Mouse (Mus musculus) forelimb bud, embryonic 11.5 days (tissue): ENCODE measurements at regions not wholly inside any gene's neighbourhood (a gene's known extent, or its start where the extent isn't known, plus 50 kb on each side); places are given as distances from the start of the nearest gene placed in this dataset.

Source experiments
- DNase-seq: peaks from one replicate; pipeline ENCODE4 v3.0.0-alpha.2; 2012; ENCODE audit warnings: low read depth, low spot score

DNA sequence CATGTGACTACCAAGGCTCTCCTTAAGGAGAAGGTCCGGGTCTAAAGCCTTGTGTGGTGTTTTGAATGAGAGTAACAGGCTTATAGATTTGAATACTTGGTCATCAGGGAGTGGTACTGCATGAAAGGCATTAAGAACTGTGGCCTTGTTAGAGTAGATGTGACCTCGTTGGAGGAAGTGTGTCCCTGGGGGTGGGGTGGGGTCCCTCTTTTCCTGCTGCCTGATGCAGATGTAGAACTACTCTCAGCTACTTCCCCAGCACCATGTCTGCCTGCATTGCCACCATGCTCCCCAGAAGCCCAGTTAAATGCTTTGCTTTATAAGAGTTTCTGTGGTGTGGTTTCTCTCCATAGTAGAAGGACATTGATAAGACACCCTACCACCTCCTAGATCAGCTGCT is 367.9 kb downstream of the Cbln4 start:
- no peak for DNase-seq

- DNase-seq, result no peak
Observed at GRCm38 (mm10) chr2:171670945-171671547, 372.2 kb downstream of the Cbln4 start.

DNA sequence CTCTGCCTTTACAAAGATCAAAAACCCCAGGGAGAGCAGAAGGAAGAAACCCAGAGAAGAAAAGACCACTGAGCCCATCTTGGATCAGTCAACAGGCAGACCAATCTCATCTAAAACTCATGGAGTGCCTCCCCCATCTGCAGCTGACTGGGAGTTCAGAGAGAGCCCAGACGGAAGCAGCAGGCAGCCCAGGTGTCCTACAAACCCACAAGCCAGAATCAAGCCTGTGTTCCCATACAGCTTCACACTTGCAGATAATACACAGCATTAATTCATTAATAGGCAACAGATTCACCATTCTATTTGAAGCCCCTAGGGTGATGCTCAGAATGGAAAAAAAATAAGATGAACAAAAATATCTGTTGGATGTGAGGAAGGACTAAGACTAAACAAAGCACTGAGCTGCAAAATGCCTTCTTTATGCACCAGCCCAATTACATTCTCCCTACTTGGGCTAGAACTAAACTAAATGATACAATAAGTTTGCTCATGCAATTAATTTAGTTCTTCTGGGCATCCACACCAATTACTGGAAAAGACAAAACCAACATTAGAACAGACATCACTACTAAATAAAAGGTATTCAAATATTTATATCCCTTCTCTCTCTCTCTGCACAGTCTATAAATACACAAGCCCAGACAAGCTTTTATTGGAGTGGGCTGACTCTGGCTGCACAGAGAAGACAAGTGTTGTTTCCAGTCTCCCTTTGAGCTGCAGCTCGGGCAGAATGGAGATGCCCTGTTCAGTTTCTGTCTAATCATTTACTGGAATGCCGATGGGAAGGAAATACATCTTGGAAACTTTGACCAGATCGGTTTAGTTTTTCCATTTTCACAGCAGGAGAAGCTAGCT is 374.2 kb downstream of the Cbln4 start:
- DNase-seq, result no peak

DNA sequence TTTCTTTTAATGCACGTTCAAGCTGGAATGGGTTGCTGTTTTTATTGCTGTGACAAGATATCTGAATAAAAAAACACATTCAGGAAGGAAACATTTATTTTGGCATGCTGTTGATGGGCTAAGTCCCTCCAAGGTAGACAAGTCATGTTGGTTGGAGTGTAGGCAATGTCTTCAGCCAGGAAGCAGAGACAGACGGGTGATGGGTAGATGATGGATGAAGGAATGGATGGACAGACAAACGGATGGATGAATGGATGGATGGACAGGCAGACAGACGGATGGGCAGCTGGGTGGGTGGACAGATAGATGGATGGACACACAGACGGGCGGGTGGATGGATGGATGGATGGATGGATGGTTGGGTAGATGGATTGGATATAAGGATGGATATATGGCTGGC is 380.7 kb downstream of the Cbln4 start:
- no peak for DNase-seq

- DNase-seq, result peak; percentile 63
Observed at GRCm38 (mm10) chr2:171661896-171662511, 381.3 kb downstream of the Cbln4 start.

DNA sequence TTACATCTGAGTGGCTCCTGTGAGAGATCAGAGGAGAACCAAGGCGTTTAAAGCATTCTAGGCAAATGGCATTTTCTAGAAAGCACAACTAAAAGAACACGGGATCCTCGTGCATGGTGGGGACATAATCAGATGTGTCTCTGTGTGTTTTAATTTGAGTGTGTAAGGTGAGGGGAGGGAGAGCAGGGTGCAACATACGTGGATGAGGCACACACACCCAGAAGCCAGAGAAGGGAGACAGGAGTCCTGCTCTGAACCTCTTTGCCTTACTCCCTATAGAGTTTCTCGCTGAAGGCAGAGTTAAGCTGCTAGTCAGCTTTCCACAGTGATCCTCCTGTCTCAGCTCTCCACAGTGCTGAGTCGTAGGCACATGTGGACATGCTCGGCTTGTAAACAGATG is 386.1 kb downstream of the Cbln4 start:
- no peak for DNase-seq

DNA sequence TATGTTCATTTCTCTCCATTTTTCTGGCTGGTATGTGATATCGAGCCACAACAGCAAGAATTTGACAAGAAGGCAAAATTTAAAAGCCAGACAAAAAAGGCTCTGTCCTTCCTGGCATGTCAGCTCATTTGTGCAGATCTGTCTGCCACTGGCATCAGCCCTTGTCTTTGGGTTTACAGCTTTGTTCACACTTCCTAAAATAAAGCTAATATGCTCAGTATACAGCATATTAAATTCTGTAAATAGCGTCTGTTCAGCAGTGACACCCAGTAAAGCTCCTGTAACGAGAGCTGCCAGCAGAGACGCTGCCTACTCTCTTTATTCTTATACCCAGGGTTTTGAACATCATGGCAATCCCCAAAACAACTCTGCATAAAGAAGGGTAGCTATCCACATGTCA is 401.5 kb downstream of the Cbln4 start:
- DNase-seq, result no peak

DNA sequence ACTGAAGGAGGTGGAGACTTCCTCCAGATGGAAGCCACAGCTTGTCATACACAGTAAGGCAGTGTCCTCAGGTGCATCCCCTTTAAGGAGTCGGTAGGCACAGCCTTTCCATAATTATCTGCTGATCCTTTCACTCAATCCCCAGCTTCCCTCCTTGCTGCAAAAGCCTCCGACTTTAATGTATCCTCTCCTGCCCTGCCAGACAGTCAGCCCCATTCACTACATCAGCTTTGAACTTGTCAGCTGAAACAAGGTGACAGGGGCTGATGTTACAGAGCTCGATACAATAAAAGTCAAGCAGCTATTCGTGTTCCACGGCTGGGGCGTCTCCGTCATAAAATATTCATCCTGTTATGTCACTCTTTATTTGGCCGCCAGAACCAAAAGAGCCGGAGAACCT is 402.8 kb downstream of the Cbln4 start:
- DNase-seq, result no peak

- no peak for DNase-seq
Observed at GRCm38 (mm10) chr2:171638931-171639330, 404.3 kb downstream of the Cbln4 start.

- no peak for DNase-seq
Observed at GRCm38 (mm10) chr2:171636837-171637236, 406.4 kb downstream of the Cbln4 start.

DNA sequence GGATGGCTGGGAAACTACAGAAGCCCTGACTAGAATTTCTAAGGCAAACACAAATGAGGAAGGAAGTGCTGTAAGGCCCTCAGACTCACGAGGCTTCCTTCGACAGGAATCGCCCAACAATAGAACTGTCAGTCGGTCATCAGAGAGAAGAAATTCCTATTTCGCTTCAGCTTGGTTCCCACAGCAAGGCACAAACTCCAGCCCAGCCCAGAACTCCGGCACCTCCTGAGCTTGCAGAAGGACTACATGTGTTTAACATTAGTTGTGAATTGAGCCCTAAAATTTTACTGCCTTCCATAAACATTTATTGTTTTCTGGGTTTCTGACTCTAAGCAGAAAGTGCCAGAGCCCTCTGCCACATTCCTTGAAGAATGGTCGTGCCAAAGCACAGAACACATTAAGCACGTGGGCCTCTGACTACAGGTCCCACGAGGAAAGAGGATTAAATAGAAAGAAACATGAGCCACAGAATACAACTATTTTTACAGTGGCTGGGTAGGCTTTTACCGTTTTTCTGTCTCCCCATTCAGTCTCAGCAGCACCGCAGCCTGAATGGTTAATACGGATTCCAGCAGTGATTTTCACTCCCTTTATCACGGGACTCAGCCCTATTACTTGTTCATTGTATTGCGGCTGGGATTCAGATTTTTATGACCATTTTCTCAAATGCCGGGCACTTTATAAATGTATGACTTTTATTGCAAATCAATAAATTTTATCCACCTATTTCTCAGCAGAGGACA is 409.7 kb downstream of the Cbln4 start:
- DNase-seq, result peak; percentile 94

DNA sequence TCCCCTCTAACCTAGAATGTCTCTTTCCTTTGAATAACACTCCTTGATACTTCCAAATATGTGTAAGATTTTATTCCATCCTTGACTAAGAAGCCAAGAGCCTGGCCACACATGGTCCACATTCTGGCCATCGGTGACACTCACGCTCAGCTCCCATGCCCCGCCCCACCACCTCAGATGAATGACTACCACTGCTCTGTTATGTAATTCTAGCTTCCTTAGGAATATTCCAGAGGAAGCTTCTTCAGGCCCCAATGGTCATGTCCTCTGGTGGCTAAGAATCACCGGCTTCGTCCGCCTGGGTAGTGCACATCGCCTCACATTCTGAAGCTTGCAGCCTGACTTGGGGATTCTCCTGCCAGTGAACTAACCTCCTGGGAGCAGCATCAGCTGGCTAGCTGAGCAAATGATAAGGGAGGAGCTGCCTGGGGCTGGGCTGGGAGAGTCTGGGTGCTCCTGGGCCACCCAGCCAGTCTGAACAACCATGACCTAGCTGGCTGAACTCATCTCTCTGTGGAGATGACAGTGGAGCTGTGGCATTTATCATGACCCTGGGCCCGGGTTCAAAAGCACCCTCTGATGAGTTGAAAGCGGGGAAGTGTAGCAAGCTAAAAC is 413.1 kb downstream of the Cbln4 start:
- no peak for DNase-seq

DNA sequence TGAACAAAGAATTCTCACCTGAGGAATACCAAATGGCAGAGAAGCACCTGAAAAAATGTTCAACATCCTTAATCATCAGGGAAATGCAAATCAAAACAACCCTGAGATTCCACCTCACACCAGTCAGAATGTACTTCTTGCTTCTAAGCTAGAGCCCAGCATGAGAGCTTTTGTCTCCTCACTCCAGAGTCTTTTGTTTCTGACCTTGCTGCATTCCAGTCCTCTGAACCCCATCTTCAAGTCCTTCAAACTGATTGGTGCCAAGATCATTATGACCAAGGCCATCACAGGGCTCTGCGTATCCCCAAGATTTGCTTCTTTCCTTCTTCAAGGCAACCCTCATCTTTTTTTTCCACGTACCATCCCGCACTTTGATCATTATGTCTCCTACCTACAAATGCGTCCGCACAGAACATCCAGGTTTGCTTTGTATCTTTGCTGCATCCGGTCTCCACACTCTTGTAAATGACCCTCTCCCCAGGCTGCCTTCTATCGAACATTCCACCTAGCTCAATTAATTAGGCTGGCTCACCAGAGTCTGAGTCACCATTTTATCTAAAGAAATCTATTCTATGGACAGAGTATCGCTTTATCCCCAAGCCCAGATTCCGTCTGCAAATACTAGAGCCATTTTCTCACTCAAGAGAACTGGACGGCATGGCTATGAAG is 414.9 kb downstream of the Cbln4 start:
- DNase-seq, result no peak

GRCm38 (mm10) chr2:171620668-171621067 is 422.6 kb downstream of the Cbln4 start:
- DNase-seq, result no peak

DNA sequence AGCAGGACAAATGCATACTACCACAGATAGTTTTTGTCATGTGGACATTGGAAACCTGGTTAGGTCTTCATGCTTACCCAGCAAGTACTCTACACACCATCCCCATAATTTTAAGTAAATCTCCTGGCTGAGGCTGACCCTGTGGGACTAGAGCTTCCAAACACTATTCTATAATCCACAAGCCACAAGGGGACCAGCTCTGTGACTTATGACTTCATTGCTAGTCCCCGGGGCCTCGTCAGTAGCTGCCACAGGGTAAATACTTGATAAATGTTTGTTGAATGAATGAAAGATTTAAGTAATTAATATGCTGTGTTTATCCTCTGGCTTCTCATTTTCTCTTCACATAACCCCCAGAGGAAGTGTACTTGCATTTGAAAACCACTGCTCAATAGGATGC is 423.0 kb downstream of the Cbln4 start:
- DNase-seq, result no peak

GRCm38 (mm10) chr2:171618771-171619170 is 424.5 kb downstream of the Cbln4 start:
- DNase-seq, result no peak

- DNase-seq, result no peak
Observed at GRCm38 (mm10) chr2:171618333-171618732, 424.9 kb downstream of the Cbln4 start.

DNA sequence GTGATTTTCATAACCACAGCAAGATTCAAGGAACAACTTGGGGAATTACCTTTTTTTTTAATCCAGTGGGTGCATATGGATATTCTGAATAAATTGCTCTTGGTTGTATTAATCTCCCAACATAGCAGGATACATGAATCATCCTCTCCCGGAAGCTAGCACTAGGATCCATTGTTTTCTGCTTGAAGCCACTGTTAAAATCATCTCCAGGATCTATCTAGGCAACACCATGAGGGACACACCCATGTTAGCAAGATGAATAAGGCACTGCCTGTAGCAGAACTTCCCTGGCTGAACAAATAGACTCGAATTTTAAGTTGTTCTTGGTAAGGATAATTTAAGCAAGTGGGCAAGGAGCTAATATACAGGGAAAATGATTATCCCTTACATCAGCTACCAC is 427.8 kb downstream of the Cbln4 start:
- DNase-seq, result no peak

GRCm38 (mm10) chr2:171605064-171605463 is 438.2 kb downstream of the Cbln4 start:
- no peak for DNase-seq

DNA sequence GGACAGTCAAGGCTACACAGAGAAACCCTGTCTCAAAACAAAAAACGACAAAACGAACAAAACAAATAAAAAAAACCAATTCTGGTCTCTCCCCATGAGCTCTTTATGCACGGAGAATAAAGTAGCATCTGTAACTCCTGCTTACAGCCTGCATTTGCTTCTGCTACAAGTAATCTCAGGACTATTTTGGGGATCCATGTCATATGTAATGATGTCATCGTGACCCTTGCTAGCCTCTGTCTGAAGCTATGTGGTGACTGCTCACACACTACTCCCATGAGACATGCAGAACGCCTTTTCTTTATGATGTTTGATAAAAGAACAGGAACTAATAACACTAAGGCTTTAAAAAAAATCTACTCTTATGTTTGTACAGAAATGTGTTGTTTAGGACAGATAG is 448.0 kb downstream of the Cbln4 start:
- no peak for DNase-seq

- no peak for DNase-seq
Observed at GRCm38 (mm10) chr2:171593884-171594283, 449.4 kb downstream of the Cbln4 start.
